Mouse (Mus musculus) kidney, embryonic 14.5 days (tissue): ENCODE measurements around the gene Drd3. TPM values are rescaled to one million over a fixed set of nuclear protein-coding genes. Genes with fewer than 3 reads are reported as not detected.

Experiments used
- ATAC-seq: fragments of 200-750 bp; cut with Nextera tagmentation; 2 replicates; pipeline ENCODE4 v1.8.0; 2017; ENCODE audit warnings: moderate number of reproducible peaks, mild to moderate bottlenecking, moderate TSS enrichment, moderate library complexity; ENCODE audit not compliant: low FRiP score, low TSS enrichment
- H3K27ac ChIP-seq: fragments of 300-500 bp; sonication (generic); 2 replicates; pipeline ENCODE4 v1.5.1; 2014; ENCODE audit warnings: low read depth, mild to moderate bottlenecking, low read length, moderate library complexity, mixed read lengths
- H3K27me3 ChIP-seq: fragments of 300-500 bp; sonication (generic); 2 replicates; pipeline ENCODE4 v1.6.1; 2014; ENCODE audit warnings: mild to moderate bottlenecking, low read length; ENCODE audit not compliant: control insufficient read depth, insufficient read depth
- H3K36me3 ChIP-seq: fragments of 300-500 bp; sonication (generic); 2 replicates; pipeline ENCODE4 v1.6.1; 2014; ENCODE audit warnings: low read length, mixed read lengths; ENCODE audit not compliant: control insufficient read depth, insufficient read depth
- H3K4me1 ChIP-seq: fragments of 300-500 bp; sonication (generic); 2 replicates; pipeline ENCODE4 v1.6.1; 2014; ENCODE audit warnings: low read length, mixed read lengths; ENCODE audit not compliant: control insufficient read depth, insufficient read depth
- H3K4me2 ChIP-seq: fragments of 300-500 bp; sonication (generic); replicated peaks from 2 replicates; pipeline ENCODE4 v1.6.1; 2014; ENCODE audit warnings: low read depth, mild to moderate bottlenecking, low read length
- H3K4me3 ChIP-seq: fragments of 300-500 bp; sonication (generic); 2 replicates; pipeline ENCODE4 v1.5.1; 2014; ENCODE audit warnings: mild to moderate bottlenecking, low read length
- H3K9ac ChIP-seq: fragments of 300-500 bp; sonication (generic); 2 replicates; pipeline ENCODE4 v1.6.1; 2014; ENCODE audit warnings: low read depth, mild to moderate bottlenecking, low read length, moderate library complexity
- H3K9me3 ChIP-seq: fragments of 300-500 bp; sonication (generic); 2 replicates; pipeline ENCODE4 v1.6.1; 2016; ENCODE audit warnings: low read length; ENCODE audit not compliant: control insufficient read depth
- WGBS: fragments of 180-500 bp; shearing (Covaris S2); extraction: QIAGEN DNeasy Blood & Tissue Kit; methylation state at CpG from one replicate; pipeline ENCODE4 v1.1.7; 2014; 5-methylcytosine and 5-hydroxymethylcytosine counted together
- polyA plus RNA-seq: library from polyadenylated mRNA; unstranded; fragments of >200 nt; fragmentation: Nextera tagmentation; extraction: Ambion mirVana; gene quantifications from 2 replicates; pipeline ENCODE4 v1.2.1, GENCODE M21; 2014

The Drd3 gene
- polyA plus RNA-seq, 1 experiment from 2014 or later = 0.19 TPM

DNA sequence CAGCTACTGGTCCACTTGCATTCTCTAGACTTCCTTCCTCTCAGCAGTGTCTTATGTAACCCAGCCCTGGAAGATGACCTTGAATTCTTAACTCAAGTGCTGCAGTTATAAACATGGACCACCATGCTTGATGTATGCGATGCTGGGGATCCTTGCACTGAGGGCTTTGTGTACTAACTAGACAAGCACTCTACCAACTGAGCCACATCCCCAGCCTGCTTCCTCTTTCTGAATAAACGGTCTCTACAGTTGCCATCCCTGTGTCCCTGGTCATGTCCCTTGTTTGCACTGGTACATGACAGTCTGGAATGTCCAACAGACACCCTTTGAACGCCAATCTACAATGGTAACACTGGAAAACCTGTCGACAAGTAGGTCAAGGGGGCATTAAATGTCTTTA is 23.5 kb upstream of the Drd3 start:
- Histone ChIP-seq H3K4me3 (no peak overlapping the region), H3K36me3 (no peaks in the 10 kb centered on the region), H3K27ac (no peak overlapping the region), H3K9ac (no peak overlapping the region), H3K4me1 (no peaks in the 10 kb centered on the region), H3K9me3 (no peaks in the 10 kb centered on the region), H3K4me2 (no peak overlapping the region), H3K27me3 (no peaks in the 10 kb centered on the region)
- 88% methylated on average over 4 of the region's 4 CpGs for WGBS
- no peak for ATAC-seq

DNA sequence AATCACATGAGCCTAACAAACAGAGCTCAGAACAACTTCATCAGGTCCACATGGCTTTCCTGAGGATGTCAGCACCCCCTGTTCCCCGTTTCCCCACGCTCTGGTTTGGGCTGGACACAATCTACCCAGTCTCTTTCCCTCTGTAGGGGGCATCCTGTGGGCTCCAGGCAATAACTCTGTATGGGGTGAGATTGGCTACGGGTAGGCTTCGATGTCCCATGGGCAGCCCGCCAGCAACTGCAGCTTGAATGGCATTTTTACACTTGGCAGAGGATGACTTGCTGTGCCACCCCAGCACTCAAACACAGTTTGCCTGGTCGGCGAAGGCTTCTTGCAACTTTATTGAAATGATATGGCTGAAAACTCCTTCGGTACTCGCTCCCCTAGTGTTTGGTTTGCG is 21.3 kb upstream of the Drd3 start:
- WGBS = 90% methylated on average over 10 of the region's 10 CpGs
- H3K27ac ChIP-seq = no peak overlapping the region
- H3K27me3 ChIP-seq = no peaks in the 10 kb centered on the region
- ATAC-seq = no peak
- no peak overlapping the region for H3K9ac ChIP-seq
- H3K4me1 ChIP-seq = no peaks in the 10 kb centered on the region
- H3K4me2 ChIP-seq = no peak overlapping the region
- no peaks in the 10 kb centered on the region for H3K9me3 ChIP-seq
- no peaks in the 10 kb centered on the region for H3K36me3 ChIP-seq
- H3K4me3 ChIP-seq = no peak overlapping the region

GRCm38 (mm10) chr16:43732900-43733299 is 20.9 kb upstream of the Drd3 start:
- Histone ChIP-seq H3K27ac (no peak overlapping the region), H3K4me3 (no peak overlapping the region), H3K36me3 (no peaks in the 10 kb centered on the region), H3K9me3 (no peaks in the 10 kb centered on the region), H3K4me1 (no peaks in the 10 kb centered on the region), H3K9ac (no peak overlapping the region), H3K27me3 (no peaks in the 10 kb centered on the region), H3K4me2 (no peak overlapping the region)
- ATAC-seq = no peak
- 91% methylated on average over 5 of the region's 5 CpGs for WGBS

- H3K4me1 ChIP-seq = no peaks in the 10 kb centered on the region
- 41% methylated on average over 4 of the region's 4 CpGs for WGBS
- no peak overlapping the region for H3K27ac ChIP-seq
- no peak overlapping the region for H3K4me3 ChIP-seq
- H3K36me3 ChIP-seq = no peaks in the 10 kb centered on the region
- H3K9me3 ChIP-seq = no peaks in the 10 kb centered on the region
- no peak overlapping the region for H3K9ac ChIP-seq
- ATAC-seq = no peak
- no peak overlapping the region for H3K4me2 ChIP-seq
- H3K27me3 ChIP-seq = no peaks in the 10 kb centered on the region
Measured at GRCm38 (mm10) chr16:43737933-43738332, 15.9 kb upstream of the Drd3 start.

- Histone ChIP-seq H3K36me3 (no peaks in the 10 kb centered on the region), H3K9me3 (no peaks in the 10 kb centered on the region), H3K27me3 (no peaks in the 10 kb centered on the region), H3K9ac (no peak overlapping the region), H3K4me3 (no peak overlapping the region), H3K4me1 (no peaks in the 10 kb centered on the region), H3K27ac (no peak overlapping the region), H3K4me2 (no peak overlapping the region)
- 85% methylated on average over 2 of the region's 2 CpGs for WGBS
- ATAC-seq = no peak
Measured at GRCm38 (mm10) chr16:43740936-43741335, 12.9 kb upstream of the Drd3 start.

DNA sequence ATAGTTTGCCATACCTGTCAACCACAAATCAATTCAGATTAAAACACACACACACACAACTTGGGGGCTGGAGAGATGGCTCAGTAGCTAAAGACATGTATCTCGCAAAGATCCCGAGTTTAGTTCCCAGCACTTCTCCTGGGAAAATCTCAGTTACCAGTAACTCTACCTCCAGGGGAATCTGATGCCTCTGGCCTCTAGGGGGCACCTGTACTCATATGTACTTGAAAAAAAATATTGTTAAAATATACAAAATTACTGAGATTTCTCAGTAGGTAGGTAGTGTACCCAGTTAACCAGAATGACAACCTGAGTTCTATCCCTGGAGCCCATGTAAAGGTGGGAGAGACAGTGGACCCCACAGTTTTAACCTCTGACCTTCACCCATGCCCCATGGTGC is 5.4 kb upstream of the Drd3 start:
- H3K4me2 ChIP-seq = no peak overlapping the region
- ATAC-seq = no peak
- no peaks in the 10 kb centered on the region for H3K36me3 ChIP-seq
- H3K27me3 ChIP-seq = no peaks in the 10 kb centered on the region
- H3K4me1 ChIP-seq = no peaks in the 10 kb centered on the region
- no peak overlapping the region for H3K9ac ChIP-seq
- no peaks in the 10 kb centered on the region for H3K9me3 ChIP-seq
- H3K4me3 ChIP-seq = no peak overlapping the region
- H3K27ac ChIP-seq = no peak overlapping the region
- WGBS = 81% methylated on average over 2 of the region's 2 CpGs

- 85% methylated on average over 8 of the region's 8 CpGs for WGBS
- no peak for ATAC-seq
- no peaks in the 10 kb centered on the region for H3K36me3 ChIP-seq
- H3K4me2 ChIP-seq = no peak overlapping the region
- H3K9ac ChIP-seq = no peak overlapping the region
- no peak overlapping the region for H3K4me3 ChIP-seq
- no peaks in the 10 kb centered on the region for H3K9me3 ChIP-seq
- H3K27me3 ChIP-seq = no peaks in the 10 kb centered on the region
- H3K4me1 ChIP-seq = no peaks in the 10 kb centered on the region
- no peak overlapping the region for H3K27ac ChIP-seq
Measured at GRCm38 (mm10) chr16:43752900-43753299, 926 bp upstream of the Drd3 start.

DNA sequence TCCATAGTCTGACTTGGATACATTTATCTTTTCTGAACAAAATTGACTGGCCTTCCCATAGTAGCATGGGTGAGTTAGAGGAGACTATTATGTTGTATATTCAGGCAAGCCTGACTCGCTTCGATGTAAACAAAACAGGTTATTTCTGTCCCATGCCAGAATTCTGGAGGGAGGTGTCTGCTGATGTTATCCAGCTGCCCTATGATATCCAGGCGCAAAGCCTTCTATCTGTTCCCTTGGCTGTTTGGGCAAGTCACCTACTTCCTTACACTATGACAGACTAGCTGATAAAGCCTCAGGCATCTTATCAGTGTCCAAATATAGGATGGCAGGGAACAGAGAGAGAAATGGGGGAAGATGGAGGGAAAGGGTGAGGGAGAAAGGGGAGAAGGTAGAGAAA is 18.5 kb downstream of the Drd3 start:
- ATAC-seq = no peak
- 86% methylated on average over 3 of the region's 3 CpGs for WGBS

DNA sequence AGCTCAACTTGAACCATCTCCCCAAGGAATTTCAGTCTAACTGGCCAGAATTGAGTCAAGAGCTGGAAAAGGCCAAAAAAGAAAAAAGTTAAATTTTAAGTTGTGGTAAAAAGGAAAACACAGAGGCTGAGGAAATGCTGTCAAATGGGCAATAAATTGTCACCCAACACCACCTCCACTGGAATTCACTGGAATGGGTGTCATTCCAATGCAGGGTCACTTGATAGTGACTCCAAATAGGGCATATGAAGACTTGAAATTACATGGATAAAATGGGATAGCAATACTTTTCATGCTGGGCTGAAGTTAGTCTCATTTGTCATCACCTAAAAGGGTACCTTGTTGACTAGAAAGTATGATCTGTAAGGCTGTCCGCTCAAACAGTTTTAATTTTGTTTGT is 18.9 kb downstream of the Drd3 start:
- H3K4me3 ChIP-seq = no peak overlapping the region
- no peaks in the 10 kb centered on the region for H3K36me3 ChIP-seq
- H3K4me2 ChIP-seq = no peak overlapping the region
- no peaks in the 10 kb centered on the region for H3K4me1 ChIP-seq
- H3K9ac ChIP-seq = no peak overlapping the region
- no peaks in the 10 kb centered on the region for H3K9me3 ChIP-seq
- H3K27ac ChIP-seq = no peak overlapping the region
- WGBS = 94% methylated on average over 1 of the region's 1 CpGs
- no peak for ATAC-seq
- no peaks in the 10 kb centered on the region for H3K27me3 ChIP-seq

More for the DNA sequence above, 18.5 kb downstream of the Drd3 start:
- Histone ChIP-seq H3K4me1 (no peaks in the 10 kb centered on the region), H3K36me3 (no peaks in the 10 kb centered on the region), H3K4me2 (no peak overlapping the region), H3K9ac (no peak overlapping the region), H3K27me3 (no peaks in the 10 kb centered on the region), H3K9me3 (no peaks in the 10 kb centered on the region), H3K4me3 (no peak overlapping the region), H3K27ac (no peak overlapping the region)

- no peak for ATAC-seq
- Histone ChIP-seq H3K9me3 (no peaks in the 10 kb centered on the region), H3K27ac (no peak overlapping the region), H3K27me3 (no peaks in the 10 kb centered on the region), H3K36me3 (no peaks in the 10 kb centered on the region), H3K4me3 (no peak overlapping the region), H3K4me2 (no peak overlapping the region), H3K9ac (no peak overlapping the region), H3K4me1 (no peaks in the 10 kb centered on the region)
- 84% methylated on average over 4 of the region's 4 CpGs for WGBS
Measured at GRCm38 (mm10) chr16:43773506-43773905, 19.7 kb downstream of the Drd3 start.
